Mouse (Mus musculus): ENCODE data around the gene Vps41. TPM values are rescaled to one million over a fixed set of nuclear protein-coding genes. Genes with fewer than 3 reads are reported as not detected.

The Vps41 gene
- polyA plus RNA-seq, 1 experiment, result 41.4 TPM

GRCm38 (mm10) chr13:18791724-18792123 lies 74.6 kb downstream of the Vps41 start:
- no peak for DNase-seq (ENCODE audit: low spot score)

GRCm38 (mm10) chr13:18794454-18794853 lies 77.4 kb downstream of the Vps41 start:
- no peak for DNase-seq (ENCODE audit: low spot score)

DNA sequence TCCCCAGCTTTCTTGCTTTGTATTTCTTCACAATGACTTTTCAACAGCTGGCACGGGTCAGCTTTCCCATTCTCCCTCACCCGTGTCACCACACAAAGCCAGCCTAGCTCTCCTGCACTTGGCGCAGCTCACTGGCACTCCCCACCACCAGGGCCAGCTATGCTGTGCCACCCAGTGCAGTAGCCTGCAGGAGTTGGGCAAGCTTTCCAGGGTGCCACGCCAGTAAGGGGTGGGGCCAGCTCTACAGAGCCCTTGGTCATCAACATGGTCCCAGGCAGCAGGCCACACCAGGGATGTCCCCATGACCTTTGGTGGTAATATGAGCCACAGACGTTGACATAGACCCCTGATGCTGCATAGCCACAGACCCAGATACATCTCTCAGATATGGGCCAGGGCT lies 80.5 kb downstream of the Vps41 start:
- no peak for DNase-seq (ENCODE audit: low spot score)

- no peak for DNase-seq (ENCODE audit: low spot score)
Measured at GRCm38 (mm10) chr13:18800434-18800833, 83.3 kb downstream of the Vps41 start.

DNA sequence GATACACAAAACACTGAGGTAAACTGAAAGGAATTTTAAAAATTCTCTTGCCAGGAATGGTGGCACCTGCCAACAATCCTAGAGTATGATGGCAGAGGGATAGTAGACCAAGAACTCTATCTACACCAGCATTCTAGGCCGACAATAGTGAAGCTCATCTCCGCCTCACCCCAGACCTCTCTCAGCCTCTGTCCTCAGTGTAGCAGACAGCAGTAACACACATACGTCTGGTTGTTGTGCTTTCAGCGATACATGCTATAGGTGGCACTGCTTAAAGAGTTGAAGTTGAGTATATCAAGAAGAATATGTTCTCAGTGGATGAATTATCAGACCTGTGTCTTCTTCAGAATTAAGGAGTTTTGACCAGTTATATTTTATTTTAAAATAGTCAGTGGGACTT lies 92.4 kb downstream of the Vps41 start:
- no peak for DNase-seq (ENCODE audit: low spot score)

- no peak for DNase-seq (ENCODE audit: low spot score)
Measured at GRCm38 (mm10) chr13:18809978-18810675, 93.0 kb downstream of the Vps41 start.

- no peak for DNase-seq (ENCODE audit: low spot score)
Measured at GRCm38 (mm10) chr13:18824420-18825123, 107.5 kb downstream of the Vps41 start.

- no peak for DNase-seq (ENCODE audit: low spot score)
Measured at GRCm38 (mm10) chr13:18827029-18827428, 109.9 kb downstream of the Vps41 start.

- no peak for DNase-seq (ENCODE audit: low spot score)
Measured at GRCm38 (mm10) chr13:18830486-18830885, 113.4 kb downstream of the Vps41 start.

- DNase-seq (ENCODE audit: low spot score), result no peak
Measured at GRCm38 (mm10) chr13:18839231-18839630, 122.1 kb downstream of the Vps41 start.

DNA sequence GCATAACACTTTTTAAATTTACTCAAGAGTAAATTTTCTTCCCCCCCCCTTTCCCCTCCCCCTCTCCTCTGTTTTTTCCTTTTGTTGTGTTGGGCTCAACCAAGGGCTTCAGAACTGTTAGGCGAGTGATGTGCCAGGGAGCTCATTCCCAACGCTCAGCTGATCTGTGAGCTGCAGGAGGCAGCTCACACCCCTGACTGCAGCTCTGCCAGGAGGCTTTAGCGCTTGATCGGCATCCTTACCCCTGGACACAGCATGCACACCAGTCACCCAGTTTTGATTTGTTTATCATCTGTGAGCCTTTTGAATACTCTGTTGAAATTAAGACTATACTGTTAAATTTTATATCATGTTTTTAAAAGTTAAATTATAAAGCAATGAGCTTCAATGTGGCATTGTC lies 123.3 kb downstream of the Vps41 start:
- DNase-seq (ENCODE audit: low spot score), result no peak

DNA sequence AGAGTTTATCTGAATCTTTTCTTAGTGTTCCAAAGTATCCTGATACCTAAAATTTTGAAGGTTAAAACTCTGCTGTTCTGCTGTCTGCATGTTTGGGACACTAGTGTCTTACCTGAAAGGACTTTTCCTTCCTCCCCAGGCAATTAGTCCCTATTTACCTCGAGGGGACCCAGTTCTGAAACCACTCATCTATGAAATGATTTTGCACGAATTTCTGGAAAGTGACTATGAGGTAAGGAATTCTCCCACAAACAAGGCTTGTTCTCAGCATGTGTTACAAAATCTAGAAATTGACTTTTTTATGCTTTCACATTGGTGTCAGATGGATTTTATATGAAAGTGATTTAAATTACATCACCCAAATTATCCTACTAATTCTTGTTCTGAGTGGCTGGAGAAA lies 123.9 kb downstream of the Vps41 start:
- no peak for DNase-seq (ENCODE audit: low spot score)

- DNase-seq (ENCODE audit: low spot score), result no peak
Measured at GRCm38 (mm10) chr13:18841752-18842282, 124.7 kb downstream of the Vps41 start.

GRCm38 (mm10) chr13:18842556-18842955 lies 125.5 kb downstream of the Vps41 start:
- DNase-seq (ENCODE audit: low spot score), result no peak

DNA sequence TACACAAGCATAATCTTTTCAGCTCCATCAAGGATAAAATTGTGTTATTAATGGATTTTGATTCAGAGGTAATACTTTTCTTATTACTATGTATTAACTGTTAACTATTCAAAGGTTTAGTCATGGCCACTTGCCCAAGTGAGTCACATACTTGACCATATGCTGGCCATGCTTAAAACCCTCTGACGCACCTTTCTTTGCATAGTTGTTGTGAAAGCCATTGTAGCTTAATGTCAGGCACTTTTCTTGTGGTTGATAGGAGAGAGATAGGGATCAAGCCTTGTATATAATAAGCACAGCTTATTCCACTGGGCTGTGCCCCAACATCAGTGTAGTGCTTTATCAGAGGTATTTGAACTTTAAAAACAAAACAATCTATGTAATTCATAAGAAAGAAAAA lies 126.5 kb downstream of the Vps41 start:
- no peak for DNase-seq (ENCODE audit: low spot score)

DNA sequence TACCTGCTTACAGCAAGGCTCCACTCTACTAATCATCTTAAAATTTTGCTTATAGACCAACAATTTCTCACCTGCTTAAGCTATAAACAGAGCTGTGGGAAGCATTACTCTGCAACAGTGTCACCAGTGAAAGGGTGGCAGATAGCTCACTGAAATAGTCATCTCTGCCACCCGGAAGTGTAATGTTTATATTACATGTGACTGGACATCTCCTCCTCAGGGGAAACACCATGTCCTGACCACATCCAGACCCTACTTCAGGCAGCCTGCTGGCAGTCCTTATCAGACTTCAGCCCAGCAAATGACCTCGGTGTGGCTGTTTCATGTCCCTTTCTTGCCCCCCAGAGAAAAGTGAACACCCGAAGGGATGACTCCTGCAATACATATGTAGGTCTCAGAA lies 130.3 kb downstream of the Vps41 start:
- no peak for DNase-seq (ENCODE audit: low spot score)

DNA sequence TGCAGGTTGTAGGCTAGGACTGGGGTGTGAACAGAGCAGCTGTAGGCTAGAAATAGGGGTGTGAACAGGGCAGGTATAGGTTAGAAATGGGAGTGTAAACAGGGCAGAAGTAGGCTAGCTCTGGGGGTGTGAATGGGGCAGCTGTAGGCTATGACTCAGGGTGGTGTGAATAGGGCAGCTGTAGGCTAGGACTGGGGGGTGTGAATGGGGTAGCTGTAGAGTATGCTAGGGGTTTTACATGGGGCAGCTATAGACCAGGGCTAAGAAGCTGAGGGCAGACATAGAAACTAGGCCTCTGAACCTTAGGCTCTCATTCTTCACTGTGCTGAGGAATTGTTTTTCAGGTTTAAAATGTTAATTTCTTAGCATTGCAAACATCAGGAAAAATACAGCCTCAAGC lies 132.5 kb downstream of the Vps41 start:
- no peak for DNase-seq (ENCODE audit: low spot score)

GRCm38 (mm10) chr13:18851182-18851581 lies 134.1 kb downstream of the Vps41 start:
- DNase-seq (ENCODE audit: low spot score), result no peak

GRCm38 (mm10) chr13:18852718-18853117 lies 135.6 kb downstream of the Vps41 start:
- DNase-seq (ENCODE audit: low spot score), result no peak

GRCm38 (mm10) chr13:18856026-18856802 lies 139.1 kb downstream of the Vps41 start:
- DNase-seq (ENCODE audit: low spot score), result no peak

GRCm38 (mm10) chr13:18858183-18858582 lies 141.1 kb downstream of the Vps41 start:
- DNase-seq (ENCODE audit: low spot score), result no peak

DNA sequence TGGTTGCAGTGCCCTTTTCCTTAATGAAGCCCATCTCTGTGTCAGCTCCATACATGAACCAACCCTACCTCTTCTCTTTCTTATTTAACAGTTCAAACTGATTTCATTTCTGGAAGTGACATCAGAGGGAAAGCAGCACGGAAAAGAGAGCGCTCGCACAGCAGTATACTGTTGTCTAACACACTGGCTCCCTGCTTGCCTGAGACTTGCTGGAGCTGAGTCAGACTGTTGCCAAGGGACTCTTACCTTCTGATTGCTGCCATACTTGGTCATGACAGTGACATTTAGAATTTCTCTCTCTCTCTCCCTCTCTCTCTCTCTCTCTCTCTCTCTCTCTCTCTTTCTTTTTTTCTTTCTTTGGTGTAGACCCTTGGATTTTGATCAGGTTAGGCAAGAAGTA lies 142.3 kb downstream of the Vps41 start:
- no peak for DNase-seq (ENCODE audit: low spot score)

All from urinary bladder, adult 2 months (tissue).